Mouse (Mus musculus): Measurements from ENCODE around the gene Tns1. TPM values are rescaled to one million over a fixed set of nuclear protein-coding genes. Genes with fewer than 3 reads are reported as not detected.

Tns1 gene
- polyA plus RNA-seq, 1 experiment = 400 TPM

DNA sequence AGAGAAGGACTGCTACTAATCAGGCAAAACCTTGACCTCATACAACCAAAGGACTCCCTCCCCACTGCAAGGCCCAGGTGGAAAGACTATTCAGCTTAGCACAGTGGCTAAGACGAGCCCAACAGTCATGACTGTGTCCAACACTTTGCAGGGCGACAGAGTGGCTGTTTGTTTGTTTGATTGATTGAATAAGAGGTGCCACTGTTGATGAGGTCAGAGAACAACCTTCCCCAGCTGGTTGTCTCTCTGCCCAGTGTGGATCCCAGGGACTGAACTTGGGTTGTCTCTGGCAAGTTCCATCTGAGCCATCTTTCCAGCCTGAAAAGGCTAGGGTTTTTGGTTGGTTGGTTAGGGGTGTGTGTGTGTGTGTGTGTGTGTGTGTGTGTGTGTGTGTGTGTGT is 14.6 kb downstream of the Tns1 start:
- Histone ChIP-seq H3K4me3 (ENCODE audit: insufficient read depth, low read depth, low read length) (no peak overlapping the region), H3K36me3 (ENCODE audit: control insufficient read depth, insufficient read depth, low read length) (no peaks in the 10 kb centered on the region), H3K4me1 (ENCODE audit: control insufficient read depth, insufficient read depth, low read length) (peaks cover 9% of the 10 kb centered on the region), H3K27ac (ENCODE audit: insufficient read depth, low read depth, low read length) (no peak overlapping the region), H3K27me3 (replicated peaks; ENCODE audit: control insufficient read depth, insufficient read depth, low read length) (no peaks in the 10 kb centered on the region)
- WGBS = 76% methylated on average over 2 of the region's 2 CpGs
- TF ChIP-seq POLR2A (IDR thresholded peaks at IDR 0.05; ENCODE audit: low read depth, low read length) (no peak), CTCF (conservative IDR thresholded peaks at IDR 0.05; ENCODE audit: insufficient read depth, insufficient read length, low read depth, low read length) (no peak)
- no peak for DNase-seq

DNA sequence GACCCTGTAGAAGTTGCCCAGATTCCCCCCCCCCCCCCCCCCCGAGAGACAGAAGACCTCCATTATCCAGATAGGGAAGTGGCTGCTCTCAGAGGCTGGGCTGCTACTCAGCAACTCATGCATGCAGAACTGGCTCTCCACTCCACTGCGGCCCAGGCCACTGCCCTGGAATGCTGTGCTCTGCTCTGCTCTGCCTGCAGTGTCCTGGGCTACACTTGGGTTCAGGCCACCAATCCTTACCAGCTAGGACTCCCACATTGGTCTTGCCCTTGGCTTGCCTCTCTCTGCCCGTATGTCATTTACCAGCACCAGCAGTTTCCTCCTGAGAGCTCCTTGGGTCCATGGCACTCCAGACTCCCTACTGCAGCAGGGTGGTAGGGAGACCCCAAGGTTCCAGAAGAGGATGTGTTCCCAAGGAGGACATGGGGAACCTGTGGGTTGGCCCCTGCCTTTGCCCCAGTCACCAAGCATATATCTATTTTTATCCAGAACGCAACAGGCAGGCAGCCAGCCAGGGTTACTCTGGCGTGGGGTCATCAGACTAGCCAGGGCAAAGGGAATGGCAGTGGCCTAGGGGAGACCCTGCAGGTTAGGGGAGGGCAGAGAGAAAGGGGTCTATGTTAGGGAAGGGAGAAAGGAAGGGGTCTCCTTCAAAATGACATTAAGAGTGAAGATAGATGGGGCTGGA is 16.2 kb downstream of the Tns1 start:
- whole genome bisulfite sequencing = 30% methylated on average over 5 of the region's 5 CpGs
- H3K4me3 ChIP-seq (ENCODE audit: insufficient read depth, low read depth, low read length) = no peak overlapping the region
- DNase-seq = peak; percentile 77
- peak overlapping the region; percentile 58; the same call in 1 of the 2 replicates for H3K27ac ChIP-seq (ENCODE audit: insufficient read depth, low read depth, low read length)
- TF ChIP-seq POLR2A (IDR thresholded peaks at IDR 0.05; ENCODE audit: low read depth, low read length) (no peak), CTCF (conservative IDR thresholded peaks at IDR 0.05; ENCODE audit: insufficient read depth, insufficient read length, low read depth, low read length) (no peak)
- H3K27me3 ChIP-seq (replicated peaks; ENCODE audit: control insufficient read depth, insufficient read depth, low read length) = no peaks in the 10 kb centered on the region
- no peaks in the 10 kb centered on the region for H3K36me3 ChIP-seq (ENCODE audit: control insufficient read depth, insufficient read depth, low read length)
- peaks cover 13% of the 10 kb centered on the region for H3K4me1 ChIP-seq (ENCODE audit: control insufficient read depth, insufficient read depth, low read length)

DNA sequence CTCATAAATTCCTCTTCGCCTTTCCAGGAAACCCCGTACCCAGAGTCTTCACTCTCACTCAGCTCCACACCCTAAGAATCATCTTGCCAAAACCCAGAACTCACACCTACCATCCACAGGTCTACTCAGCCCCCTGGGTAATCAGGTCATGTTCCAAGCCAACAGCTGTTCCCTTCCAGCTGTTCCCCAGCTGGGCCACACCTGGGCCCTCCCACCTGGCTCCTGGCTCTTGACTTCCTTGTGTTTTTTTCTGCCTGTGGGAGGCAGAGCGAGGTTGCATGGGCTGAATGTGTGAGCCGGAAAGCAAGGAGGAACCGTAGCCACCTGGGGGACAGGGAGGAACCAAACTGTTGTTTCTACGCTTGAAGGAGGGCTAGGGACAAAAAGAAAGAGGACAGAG is 18.0 kb downstream of the Tns1 start:
- H3K36me3 ChIP-seq (ENCODE audit: control insufficient read depth, insufficient read depth, low read length) = no peaks in the 10 kb centered on the region
- H3K4me3 ChIP-seq (ENCODE audit: insufficient read depth, low read depth, low read length) = no peak overlapping the region
- TF ChIP-seq CTCF (conservative IDR thresholded peaks at IDR 0.05; ENCODE audit: insufficient read depth, insufficient read length, low read depth, low read length) = no peak
- TF ChIP-seq POLR2A (IDR thresholded peaks at IDR 0.05; ENCODE audit: low read depth, low read length) = no peak
- 73% methylated on average over 6 of the region's 6 CpGs for WGBS
- no peak overlapping the region for H3K27ac ChIP-seq (ENCODE audit: insufficient read depth, low read depth, low read length)
- no peak for DNase-seq
- peaks cover 10% of the 10 kb centered on the region for H3K4me1 ChIP-seq (ENCODE audit: control insufficient read depth, insufficient read depth, low read length)
- H3K27me3 ChIP-seq (replicated peaks; ENCODE audit: control insufficient read depth, insufficient read depth, low read length) = no peaks in the 10 kb centered on the region

DNA sequence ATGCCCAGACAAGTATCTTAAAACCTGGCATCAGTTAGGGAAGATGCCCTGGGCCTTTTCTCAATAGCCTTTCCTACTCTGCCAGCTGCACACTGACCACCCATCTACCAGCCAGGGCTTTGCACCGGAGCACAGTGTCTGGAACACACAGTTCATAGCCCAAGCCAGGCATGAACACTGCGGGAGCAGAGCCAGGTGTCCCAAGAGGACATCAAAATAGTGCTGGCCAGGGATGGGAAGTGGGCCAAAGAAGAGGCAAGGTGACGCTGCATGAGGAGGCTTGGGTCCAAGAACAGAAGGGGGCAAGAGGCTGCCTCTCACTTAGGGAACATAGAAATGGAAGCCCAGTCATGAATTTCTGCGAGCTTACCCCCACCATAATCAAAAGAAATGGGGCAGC is 18.6 kb downstream of the Tns1 start:
- WGBS = 43% methylated on average over 4 of the region's 4 CpGs
- H3K36me3 ChIP-seq (ENCODE audit: control insufficient read depth, insufficient read depth, low read length) = no peaks in the 10 kb centered on the region
- TF ChIP-seq CTCF (conservative IDR thresholded peaks at IDR 0.05; ENCODE audit: insufficient read depth, insufficient read length, low read depth, low read length) (no peak), POLR2A (IDR thresholded peaks at IDR 0.05; ENCODE audit: low read depth, low read length) (no peak)
- no peak overlapping the region for H3K27ac ChIP-seq (ENCODE audit: insufficient read depth, low read depth, low read length)
- no peak overlapping the region for H3K4me3 ChIP-seq (ENCODE audit: insufficient read depth, low read depth, low read length)
- DNase-seq = peak; percentile 81
- no peaks in the 10 kb centered on the region for H3K27me3 ChIP-seq (replicated peaks; ENCODE audit: control insufficient read depth, insufficient read depth, low read length)
- peaks cover 9% of the 10 kb centered on the region for H3K4me1 ChIP-seq (ENCODE audit: control insufficient read depth, insufficient read depth, low read length)

DNA sequence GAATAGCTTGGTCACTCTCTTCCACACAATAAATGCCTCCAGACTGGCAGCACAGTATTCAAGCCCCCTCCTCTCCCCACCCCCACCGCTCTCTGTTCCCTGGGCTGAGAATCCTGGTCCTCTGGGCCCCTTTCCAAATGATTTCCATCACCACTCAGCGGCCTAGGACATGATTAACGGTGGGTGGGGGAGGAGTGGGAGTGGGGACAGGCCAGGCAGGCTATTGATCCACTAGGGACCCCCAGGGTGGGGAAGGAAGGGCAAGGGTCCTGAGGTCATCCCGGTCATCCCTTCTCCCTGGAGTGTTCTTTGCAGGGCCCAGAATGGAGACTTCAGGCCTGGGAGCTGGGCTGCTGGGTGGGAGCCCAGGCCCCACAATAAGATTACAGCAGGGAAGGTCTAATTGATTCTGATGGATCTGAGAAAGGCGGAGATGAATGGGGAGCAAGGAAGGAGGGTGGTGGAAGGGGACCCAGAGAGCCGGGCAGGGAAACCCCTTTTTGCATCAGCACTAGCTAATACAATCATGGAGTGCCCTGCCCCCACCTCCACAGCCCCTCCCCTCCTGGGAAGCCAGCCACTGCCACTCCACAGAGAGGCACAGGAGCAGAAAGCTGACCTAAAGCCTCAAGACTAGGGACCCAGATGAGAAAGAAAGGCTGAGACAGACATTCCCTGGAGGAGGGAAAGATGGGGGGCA is 20.4 kb downstream of the Tns1 start:
- no peak overlapping the region for H3K27ac ChIP-seq (ENCODE audit: insufficient read depth, low read depth, low read length)

DNA sequence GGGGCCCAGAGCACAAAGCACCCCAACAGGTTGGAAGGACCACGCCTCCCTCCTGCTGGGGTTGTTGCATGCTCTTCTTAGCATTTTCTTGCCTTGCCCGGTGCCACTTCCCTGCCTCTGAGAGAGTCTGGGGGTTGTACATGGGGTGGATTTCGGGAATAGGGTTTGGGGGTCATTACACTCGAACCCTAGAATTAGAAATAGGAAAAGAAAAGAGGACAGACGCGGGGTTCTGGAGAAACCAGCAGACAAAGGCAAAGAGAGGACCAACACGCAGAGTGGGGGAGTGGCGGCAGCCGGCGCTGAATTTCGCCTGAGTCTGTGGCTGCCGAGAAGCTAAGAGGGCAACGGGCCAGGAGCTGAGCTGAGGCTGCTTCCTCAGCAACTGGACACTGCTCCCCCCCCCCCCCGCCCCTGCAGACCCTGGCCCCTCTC is 25.2 kb downstream of the Tns1 start:
- Histone ChIP-seq H3K4me1 (ENCODE audit: control insufficient read depth, insufficient read depth, low read length) (peaks cover 19% of the 10 kb centered on the region), H3K4me3 (ENCODE audit: insufficient read depth, low read depth, low read length) (no peak overlapping the region), H3K27ac (ENCODE audit: insufficient read depth, low read depth, low read length) (no peak overlapping the region), H3K27me3 (replicated peaks; ENCODE audit: control insufficient read depth, insufficient read depth, low read length) (no peaks in the 10 kb centered on the region), H3K36me3 (ENCODE audit: control insufficient read depth, insufficient read depth, low read length) (no peaks in the 10 kb centered on the region)
- TF ChIP-seq CTCF (conservative IDR thresholded peaks at IDR 0.05; ENCODE audit: insufficient read depth, insufficient read length, low read depth, low read length) (no peak), POLR2A (IDR thresholded peaks at IDR 0.05; ENCODE audit: low read depth, low read length) (no peak)
- 10% methylated on average over 14 of the region's 14 CpGs for WGBS
- DNase-seq = peak; percentile 35

More for the DNA sequence above, 20.4 kb downstream of the Tns1 start:
- no peak for DNase-seq
- H3K36me3 ChIP-seq (ENCODE audit: control insufficient read depth, insufficient read depth, low read length) = no peaks in the 10 kb centered on the region
- no peaks in the 10 kb centered on the region for H3K27me3 ChIP-seq (replicated peaks; ENCODE audit: control insufficient read depth, insufficient read depth, low read length)
- WGBS = 62% methylated on average over 6 of the region's 6 CpGs
- no peak overlapping the region for H3K4me3 ChIP-seq (ENCODE audit: insufficient read depth, low read depth, low read length)
- peaks cover 10% of the 10 kb centered on the region for H3K4me1 ChIP-seq (ENCODE audit: control insufficient read depth, insufficient read depth, low read length)
- TF ChIP-seq CTCF (conservative IDR thresholded peaks at IDR 0.05; ENCODE audit: insufficient read depth, insufficient read length, low read depth, low read length) (no peak), POLR2A (IDR thresholded peaks at IDR 0.05; ENCODE audit: low read depth, low read length) (no peak)
